14 mouse cellular contexts compared by ENCODE assay signal in the genomic region with DNA sequence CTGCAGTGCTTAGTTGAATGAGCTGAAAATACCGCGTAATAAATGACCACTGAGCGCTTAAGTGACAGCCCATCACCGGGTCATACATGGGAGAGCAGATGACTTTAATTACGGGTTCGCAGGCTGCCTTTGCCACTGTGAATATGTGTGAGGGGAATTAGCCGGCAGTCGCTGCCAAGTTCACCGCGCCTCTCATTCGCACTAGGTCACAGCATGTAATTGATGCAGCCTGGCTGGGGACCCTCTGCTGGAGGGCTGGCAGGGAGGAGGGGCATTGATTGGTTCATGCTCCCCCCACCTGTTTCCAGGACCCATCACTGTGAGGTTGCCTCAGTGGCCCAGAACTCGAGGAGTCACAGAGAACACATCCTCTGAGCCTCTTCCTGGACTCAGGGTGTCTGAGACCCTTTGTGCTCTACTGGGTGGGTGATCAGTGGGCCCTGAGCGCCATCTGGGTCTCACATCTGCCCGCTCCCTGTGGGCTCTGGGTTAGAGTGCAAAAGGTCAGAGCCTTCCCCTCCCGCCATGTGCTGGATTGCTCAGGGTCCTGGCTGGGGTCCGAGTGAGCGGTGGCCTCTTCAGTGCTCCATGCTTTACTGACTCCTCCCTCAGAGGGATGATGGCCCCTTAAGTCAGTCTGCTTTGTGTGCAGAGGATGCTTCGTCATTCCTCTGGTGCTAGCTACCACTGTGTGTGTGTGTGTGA. TPM values are rescaled to one million over a fixed set of nuclear protein-coding genes. Genes with fewer than 3 reads are reported as not detected.
DNase-seq lines count a peak whose midpoint lies in the region; ATAC-seq and TF ChIP-seq lines count a peak whose summit lies in the region.
"Had no signal": no experiment of that assay in that cellular context is flagged by ENCODE, and none has a peak within 500 bp of the region (broad histone marks: within the 10 kb centered on the region; RNA-seq: fewer than 3 reads in every experiment).

No protein-coding gene starts in this region.

- no peak for DNase-seq in liver, embryonic 11.5 days (ENCODE audit: low spot score)
- DNase-seq in hindbrain, embryonic 10.5 days (ENCODE audit: low spot score) = peak; percentile 43
- peak; percentile 81 for DNase-seq in midbrain, embryonic 11.5 days (ENCODE audit: low spot score, missing footprints)
- DNase-seq in cerebellum, adult 2 months = no peak
- DNase-seq in lung, postnatal 36 days = no peak
- no peak for DNase-seq in cerebellum, adult 18-20 months
- DNase-seq in gastrocnemius, adult 2 months = no peak
- DNase-seq: B cell, adult 2 months; gastrocnemius, postnatal 10 days; heart, postnatal 10 days; right cerebral cortex, postnatal 14 days had no signal

- no peak overlapping the region for H3K27ac ChIP-seq in liver, embryonic 12.5 days
- no peak overlapping the region for H3K27ac ChIP-seq in liver, embryonic 11.5 days (ENCODE audit: low read depth, low read length)
- peak overlapping the region; percentile 72 for H3K27ac ChIP-seq in hindbrain, embryonic 10.5 days
- H3K27ac ChIP-seq in midbrain, embryonic 11.5 days (ENCODE audit: low read depth, low read length) = no peak overlapping the region
- no peak overlapping the region for H3K27ac ChIP-seq in cerebellum, adult 2 months (ENCODE audit: insufficient read depth, low read length)
- no peak overlapping the region for H3K27ac ChIP-seq in gastrocnemius, adult 2 months

- intact Hi-C loops in gastrocnemius, adult 2 months (cut with DNase I) = no loop called here

- H3K9ac ChIP-seq in liver, embryonic 12.5 days = no peak overlapping the region
- H3K9ac ChIP-seq in liver, embryonic 11.5 days (ENCODE audit: low read depth, low read length) = no peak overlapping the region
- H3K9ac ChIP-seq in midbrain, embryonic 11.5 days (ENCODE audit: low read length) = no peak overlapping the region

- ATAC-seq in liver, embryonic 12.5 days = peak; percentile 15; the same call in 1 of the 2 replicates
- no peak for ATAC-seq in liver, embryonic 11.5 days (replicated peaks; ENCODE audit: low FRiP score)
- peak; percentile 52; the same call in 1 of the 2 replicates for ATAC-seq in midbrain, embryonic 11.5 days (ENCODE audit: low FRiP score)

- TF ChIP-seq CTCF in cerebellum, adult 2 months (IDR thresholded peaks at IDR 0.05; ENCODE audit: borderline replicate concordance, insufficient read depth, low read depth, low read length) = no peak
- TF ChIP-seq CTCF in gastrocnemius, adult 2 months (IDR thresholded peaks at IDR 0.05) = no peak

- H3K27me3 ChIP-seq in liver, embryonic 12.5 days (replicated peaks) = no peaks in the 10 kb centered on the region
- H3K27me3 ChIP-seq in liver, embryonic 11.5 days (replicated peaks; ENCODE audit: control insufficient read depth, insufficient read depth, low read length) = no peaks in the 10 kb centered on the region
- H3K27me3 ChIP-seq in hindbrain, embryonic 10.5 days (ENCODE audit: insufficient read depth, poor library complexity, severe bottlenecking) = no peaks in the 10 kb centered on the region
- no peaks in the 10 kb centered on the region for H3K27me3 ChIP-seq in midbrain, embryonic 11.5 days (ENCODE audit: control insufficient read depth, insufficient read depth, low read length)
- no peaks in the 10 kb centered on the region for H3K27me3 ChIP-seq in cerebellum, adult 2 months (ENCODE audit: control insufficient read depth, insufficient read depth, low read length)

- H3K4me3 ChIP-seq in liver, embryonic 12.5 days = no peak overlapping the region
- H3K4me3 ChIP-seq in liver, embryonic 11.5 days (ENCODE audit: low read depth, low read length) = no peak overlapping the region
- no peak overlapping the region for H3K4me3 ChIP-seq in hindbrain, embryonic 10.5 days
- no peak overlapping the region for H3K4me3 ChIP-seq in midbrain, embryonic 11.5 days (ENCODE audit: low read depth, low read length)
- H3K4me3 ChIP-seq in cerebellum, adult 2 months (replicated peaks; ENCODE audit: insufficient read depth, low read depth, low read length) = no peak overlapping the region
- no peak overlapping the region for H3K4me3 ChIP-seq in gastrocnemius, adult 2 months

- no peaks in the 10 kb centered on the region for H3K36me3 ChIP-seq in liver, embryonic 12.5 days
- no peaks in the 10 kb centered on the region for H3K36me3 ChIP-seq in liver, embryonic 11.5 days (ENCODE audit: control insufficient read depth, insufficient read depth, low read length)
- peaks cover 34% of the 10 kb centered on the region for H3K36me3 ChIP-seq in hindbrain, embryonic 10.5 days
- no peaks in the 10 kb centered on the region for H3K36me3 ChIP-seq in midbrain, embryonic 11.5 days (ENCODE audit: control insufficient read depth, insufficient read depth, low read length)

- H3K9me3 ChIP-seq in liver, embryonic 12.5 days (replicated peaks) = peaks cover 43% of the 10 kb centered on the region
- H3K9me3 ChIP-seq in liver, embryonic 11.5 days (ENCODE audit: control insufficient read depth, low read length) = no peaks in the 10 kb centered on the region
- H3K9me3 ChIP-seq in hindbrain, embryonic 10.5 days = peaks cover 8% of the 10 kb centered on the region; the same call in 1 of the 2 replicates
- H3K9me3 ChIP-seq in midbrain, embryonic 11.5 days (ENCODE audit: control insufficient read depth, low read length) = no peaks in the 10 kb centered on the region

- WGBS in liver, embryonic 12.5 days (ENCODE audit: insufficient replicate concordance) = 62% methylated on average over 18 of the region's 18 CpGs
- 73% methylated on average over 18 of the region's 18 CpGs for WGBS in liver, embryonic 11.5 days
- 55% methylated on average over 18 of the region's 18 CpGs for WGBS in hindbrain, embryonic 10.5 days
- WGBS in midbrain, embryonic 11.5 days = 71% methylated on average over 18 of the region's 18 CpGs
- WGBS in cerebellum, adult 2 months = 51% methylated on average over 18 of the region's 18 CpGs

- TF ChIP-seq POLR2A in cerebellum, adult 2 months (IDR thresholded peaks at IDR 0.05; ENCODE audit: borderline replicate concordance, insufficient read depth, low read length) = no peak

- no peak overlapping the region for H3K4me2 ChIP-seq in liver, embryonic 12.5 days
- no peak overlapping the region for H3K4me2 ChIP-seq in liver, embryonic 11.5 days
- H3K4me2 ChIP-seq in midbrain, embryonic 11.5 days = no peak overlapping the region

- no peaks in the 10 kb centered on the region for H3K4me1 ChIP-seq in liver, embryonic 12.5 days
- H3K4me1 ChIP-seq in liver, embryonic 11.5 days (replicated peaks; ENCODE audit: control insufficient read depth, insufficient read depth, low read length) = no peaks in the 10 kb centered on the region
- peaks cover 21% of the 10 kb centered on the region for H3K4me1 ChIP-seq in hindbrain, embryonic 10.5 days (replicated peaks)
- peaks cover 2% of the 10 kb centered on the region; the same call in 1 of the 2 replicates for H3K4me1 ChIP-seq in midbrain, embryonic 11.5 days (ENCODE audit: control insufficient read depth, insufficient read depth, low read length)
- H3K4me1 ChIP-seq in cerebellum, adult 2 months (ENCODE audit: control insufficient read depth, insufficient read depth, low read length) = no peaks in the 10 kb centered on the region

RNA-seq across cellular contexts. Expression of a gene that starts 34.7 kb away (rescaled TPM):
- polyA plus RNA-seq in liver, embryonic 12.5 days (2016; fragmentation: Nextera tagmentation; extraction: Ambion mirVana) = 8.3 and 9.3 TPM in 2 replicates
- 9.6 and 9.8 TPM in 2 replicates for polyA plus RNA-seq in liver, embryonic 11.5 days (2014; fragmentation: Nextera tagmentation; extraction: Ambion mirVana)
- polyA plus RNA-seq in hindbrain, embryonic 10.5 days (2016; fragmentation: Nextera tagmentation; extraction: Ambion mirVana) = 11.6 and 16.0 TPM in 2 replicates
- 10.5 and 11.0 TPM in 2 replicates for polyA plus RNA-seq in midbrain, embryonic 11.5 days (2014; fragmentation: Nextera tagmentation; extraction: Ambion mirVana)
- polyA plus RNA-seq in cerebellum, adult 2 months (2012; rRNA removed) = 161 and 191 TPM in 2 replicates
- total RNA-seq in gastrocnemius, adult 2 months (2021) = 1 to 10 TPM in 1 of 2 experiments, under 1 TPM in 1; 0.51 to 1.6 TPM

RNA-seq across cellular contexts. Expression of a gene that starts 35.9 kb away (rescaled TPM):
- polyA plus RNA-seq in liver, embryonic 12.5 days (2016; fragmentation: Nextera tagmentation; extraction: Ambion mirVana) = 0.39 and 0.41 TPM in 2 replicates
- 1.0 and 1.2 TPM in 2 replicates for polyA plus RNA-seq in liver, embryonic 11.5 days (2014; fragmentation: Nextera tagmentation; extraction: Ambion mirVana)
- 7.3 and 9.9 TPM in 2 replicates for polyA plus RNA-seq in hindbrain, embryonic 10.5 days (2016; fragmentation: Nextera tagmentation; extraction: Ambion mirVana)
- 4.4 and 4.8 TPM in 2 replicates for polyA plus RNA-seq in midbrain, embryonic 11.5 days (2014; fragmentation: Nextera tagmentation; extraction: Ambion mirVana)
- 8.7 and 8.8 TPM in 2 replicates for polyA plus RNA-seq in cerebellum, adult 2 months (2012; rRNA removed)
- total RNA-seq in gastrocnemius, adult 2 months (2021) = under 1 TPM; 0.48 to 0.53 TPM
- total RNA-seq: liver, adult 2 months; monocyte, adult 5-6 weeks had no signal

Comparison
In these comparisons a context has a peak if more than half of its experiments do, and no peak if none do; other contexts are left out.
1. DNase-seq: peak in hindbrain, embryonic 10.5 days (single experiment) and midbrain, embryonic 11.5 days (single experiment); none in liver, embryonic 11.5 days (single experiment), cerebellum, adult 2 months (0 of 2), lung, postnatal 36 days (single experiment), cerebellum, adult 18-20 months (0 of 2) and gastrocnemius, adult 2 months (single experiment).